Mouse (Mus musculus) cerebellum, postnatal 4 days (tissue): Measurements from ENCODE around the gene Gm5416.
"Not testable (repeated sequence)": the region's sequence is repeated elsewhere in the genome, so short reads cannot be mapped to it uniquely, and the experiment has no call there.

Experiments
- DNase-seq, 2 experiments: peaks; one replicate each; pipeline ENCODE4 v3.0.0; 2022; ENCODE audit warnings: low spot score in 2 of 2, mixed read lengths in 1 of 2

The Gm5416 gene

GRCm38 (mm10) chr16:36209967-36210453 lies at the start of gene Gm5416:
Gene Gm5416 (plus strand): TSS chr16:36210403.
- no peak for DNase-seq

DNA sequence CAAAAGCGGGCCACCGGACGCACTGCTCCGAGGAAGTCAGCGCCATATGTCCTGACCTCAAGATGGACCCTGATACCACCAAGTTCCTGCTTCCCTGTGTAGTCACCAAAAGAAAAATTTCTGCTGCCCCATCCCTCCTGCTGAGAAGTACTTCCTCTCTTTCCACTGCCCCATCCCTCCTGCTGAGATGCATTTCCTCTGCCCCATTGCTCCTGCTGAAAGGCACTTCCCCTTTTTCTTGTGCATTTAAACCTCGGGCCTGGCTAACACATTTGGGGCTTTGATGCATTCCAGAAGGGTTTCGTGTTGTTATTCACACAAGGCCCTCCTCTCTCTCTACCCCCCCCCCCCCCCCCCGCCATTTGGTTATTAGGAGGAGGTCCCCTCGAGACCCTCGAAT lies 42.4 kb upstream of the Gm5416 start:
- not testable (repeated sequence) for DNase-seq

- no peak for DNase-seq
Observed at GRCm38 (mm10) chr16:36176108-36176507, 34.1 kb upstream of the Gm5416 start.

DNA sequence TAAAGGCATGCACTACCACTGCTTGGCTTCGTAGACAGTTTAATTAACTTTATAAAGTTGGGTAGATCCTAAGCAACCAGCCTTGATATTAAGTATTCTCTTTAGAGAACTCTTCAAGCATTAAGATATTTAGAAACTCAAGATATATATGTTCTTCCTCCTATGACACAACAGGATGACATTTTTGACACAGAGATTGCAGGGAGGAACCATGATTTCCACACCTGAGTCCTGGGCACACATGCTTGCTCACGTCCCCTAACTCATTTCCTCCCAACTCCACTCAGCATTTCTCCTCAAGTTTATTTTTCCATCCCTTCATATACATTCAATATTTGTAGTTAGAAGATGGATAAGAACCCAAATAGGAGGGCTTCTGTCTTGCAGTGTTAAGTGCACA lies 30.3 kb upstream of the Gm5416 start:
- no peak for DNase-seq

DNA sequence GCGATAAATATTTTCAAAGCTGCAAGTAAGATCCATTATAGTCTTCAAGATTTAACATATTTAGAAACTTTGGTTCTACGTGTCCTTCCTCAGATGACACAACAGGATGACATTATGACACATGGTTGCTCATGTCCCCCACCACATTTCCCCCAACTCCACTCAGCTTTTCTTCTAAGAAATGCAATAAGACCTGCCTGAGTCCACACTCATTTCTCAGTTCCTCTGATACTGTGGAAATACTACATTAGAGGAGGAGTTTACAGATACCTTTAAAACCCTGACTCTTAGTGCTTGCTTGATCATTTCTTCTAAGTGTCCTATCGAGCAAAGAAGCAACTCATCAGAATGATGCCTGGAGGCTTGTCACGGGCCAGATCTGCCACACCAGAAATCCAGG lies 26.3 kb upstream of the Gm5416 start, which contains the start of gene Gm5483:
Gene Gm5483, plus strand, starts transcription at position 301 of the 400 bp plus-strand sequence.
- not testable (repeated sequence) for DNase-seq

DNA sequence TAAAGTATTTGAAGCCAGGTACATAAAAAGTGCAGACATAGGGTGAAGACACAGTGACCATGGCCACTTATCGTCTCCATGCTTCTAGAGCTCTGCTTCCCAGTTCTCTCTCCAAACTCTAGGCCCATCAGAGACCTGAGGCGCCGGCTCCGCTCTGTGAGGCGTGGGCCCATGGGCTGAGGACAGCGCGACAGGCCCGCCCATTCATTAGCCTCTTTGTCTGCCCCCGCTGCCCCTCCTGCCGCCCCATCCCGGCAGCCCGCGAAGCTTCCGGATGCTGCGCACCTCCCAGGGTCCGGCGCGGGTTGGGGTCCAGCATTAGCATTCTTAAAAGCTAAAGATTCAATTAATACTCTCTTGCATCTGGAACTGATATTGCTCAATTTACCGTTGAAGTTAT lies 11.0 kb upstream of the Gm5416 start:
- no peak for DNase-seq

GRCm38 (mm10) chr16:36203846-36204245 lies 6.4 kb upstream of the Gm5416 start:
- no peak for DNase-seq

- not testable (repeated sequence) for DNase-seq
Observed at GRCm38 (mm10) chr16:36205684-36206083, 4.5 kb upstream of the Gm5416 start.

DNA sequence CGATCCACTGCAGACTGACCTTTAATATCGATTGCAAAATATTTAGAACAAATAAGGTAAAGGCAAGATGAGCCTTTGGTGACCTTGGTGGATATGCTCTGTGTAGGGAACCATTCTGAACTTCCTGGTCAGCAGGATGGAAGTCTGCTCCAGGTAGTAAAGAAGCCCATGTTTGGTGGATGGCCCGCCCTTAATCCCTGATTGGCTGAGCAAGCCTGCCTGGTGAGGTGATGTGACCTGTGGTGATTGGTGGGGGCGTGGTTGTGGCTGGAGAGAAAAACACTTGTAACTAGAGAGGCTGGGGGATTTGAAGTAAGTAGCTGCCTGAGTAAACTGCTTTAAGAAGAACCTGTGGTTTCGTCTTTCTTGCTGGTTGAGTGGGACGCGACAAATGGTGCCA lies 11.0 kb downstream of the Gm5416 start, which contains the start of gene 2010005H15Rik:
Gene 2010005H15Rik, plus strand, starts transcription at position 301 of the 400 bp plus-strand sequence.
- DNase-seq = not testable (repeated sequence)

GRCm38 (mm10) chr16:36260585-36260984 lies 50.4 kb downstream of the Gm5416 start:
- not testable (repeated sequence) for DNase-seq
